Mouse (Mus musculus) ovary, adult 18-20 months (tissue): ENCODE measurements around the gene Cisd3.
"Not testable (repeated sequence)": the region's sequence is repeated elsewhere in the genome, so short reads cannot be mapped to it uniquely, and the experiment has no call there.

Experiments
- DNase-seq: peaks from one replicate; pipeline ENCODE4 v3.0.0; 2022; ENCODE audit warnings: low spot score, mixed read lengths

The Cisd3 gene

DNA sequence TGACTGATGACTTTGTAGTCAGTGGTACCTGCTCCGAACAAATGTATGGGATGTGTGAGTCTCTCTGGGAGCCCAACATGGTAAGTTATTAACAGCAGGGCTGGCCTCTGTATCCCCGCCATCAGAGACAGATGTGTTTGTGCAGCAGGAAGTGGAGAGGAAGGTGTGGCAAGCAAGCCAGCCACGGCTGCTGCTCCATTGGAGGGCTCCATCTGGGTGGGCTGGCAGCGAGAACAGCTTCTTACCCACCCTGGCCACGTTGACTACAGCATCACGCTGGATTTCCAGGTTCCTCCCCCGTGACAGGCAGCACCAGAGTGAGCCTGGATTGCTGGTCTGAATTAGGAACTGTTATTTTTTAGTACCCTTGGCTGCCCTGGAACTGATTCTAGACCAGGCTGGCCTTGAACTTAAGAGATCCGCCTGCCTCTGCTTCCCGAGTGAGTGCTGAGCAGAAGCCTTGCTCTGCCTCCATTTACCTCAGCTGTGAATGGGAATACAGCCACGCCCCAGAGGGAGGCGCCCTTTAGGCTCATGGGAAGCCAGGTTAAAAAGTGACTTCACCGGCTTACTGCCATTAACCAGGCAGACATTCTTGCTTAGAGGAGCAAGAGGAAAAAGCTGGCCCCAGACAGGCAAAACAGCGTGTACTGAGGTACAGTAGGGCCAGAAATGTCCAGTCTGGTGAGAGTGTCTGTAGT lies 25.7 kb downstream of the Cisd3 start:
- no peak for DNase-seq

DNA sequence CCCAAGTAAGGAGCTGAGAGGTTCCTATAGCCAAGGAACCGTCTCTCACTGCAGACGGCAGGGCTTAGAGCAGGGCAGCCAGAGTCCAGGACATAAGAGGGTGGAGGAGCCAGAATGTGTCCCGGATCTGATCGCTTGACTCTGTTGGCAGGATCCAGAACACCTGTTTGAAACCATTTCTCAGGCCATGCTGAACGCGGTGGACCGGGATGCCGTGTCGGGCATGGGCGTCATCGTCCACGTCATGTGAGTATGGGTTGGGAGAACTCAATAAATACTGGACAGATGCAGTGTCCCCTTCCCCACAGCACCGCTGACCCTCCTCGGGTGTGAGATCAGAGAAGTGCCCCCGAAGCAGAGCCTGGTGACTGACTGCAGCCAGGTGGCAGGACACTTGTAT lies 26.7 kb downstream of the Cisd3 start:
- DNase-seq = no peak

DNA sequence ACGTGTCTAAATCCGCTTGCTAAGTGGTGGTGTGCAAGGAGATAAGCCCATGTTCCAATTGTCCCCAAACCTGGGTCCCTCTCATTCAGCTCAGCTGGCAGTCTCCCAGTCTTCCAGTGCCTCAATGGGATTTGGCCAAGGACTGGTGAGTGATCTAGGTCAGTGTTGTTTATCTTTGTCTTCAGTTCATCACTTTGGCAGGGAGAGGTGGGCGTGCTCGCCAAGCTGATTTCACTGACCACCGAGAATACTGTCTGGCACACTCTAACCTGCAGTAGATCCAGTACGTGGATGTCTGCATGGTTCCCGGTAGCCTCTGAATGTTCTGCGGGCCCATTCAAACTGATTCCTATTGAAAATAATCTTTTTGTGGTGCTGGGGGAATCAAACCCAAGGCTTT lies 28.3 kb downstream of the Cisd3 start:
- DNase-seq = no peak

GRCm38 (mm10) chr11:97714356-97714755 lies 28.7 kb downstream of the Cisd3 start:
- DNase-seq = no peak

- DNase-seq = no peak
These were observed 29.4 kb downstream of the Cisd3 start for GRCm38 (mm10) chr11:97714784-97715760.

DNA sequence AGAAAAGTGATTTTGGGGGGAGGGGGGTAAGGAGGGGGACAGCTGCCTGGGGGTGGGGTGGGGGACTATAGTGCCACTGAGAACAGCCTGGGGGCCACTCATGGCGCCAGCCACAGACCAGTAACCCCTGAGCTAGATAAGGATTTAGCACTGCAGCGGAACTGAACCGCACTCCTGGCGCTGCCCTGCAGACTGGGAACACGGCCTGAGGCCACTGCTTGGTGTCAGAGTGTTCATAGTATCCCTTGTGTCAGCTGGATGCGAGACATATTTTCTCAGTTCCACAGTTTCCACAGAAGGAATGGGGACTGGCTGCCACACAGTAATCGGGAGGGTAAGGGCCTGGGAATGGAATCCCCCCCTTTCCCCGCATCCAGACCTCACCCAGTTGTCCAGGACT lies 30.4 kb downstream of the Cisd3 start:
- DNase-seq = no peak

DNA sequence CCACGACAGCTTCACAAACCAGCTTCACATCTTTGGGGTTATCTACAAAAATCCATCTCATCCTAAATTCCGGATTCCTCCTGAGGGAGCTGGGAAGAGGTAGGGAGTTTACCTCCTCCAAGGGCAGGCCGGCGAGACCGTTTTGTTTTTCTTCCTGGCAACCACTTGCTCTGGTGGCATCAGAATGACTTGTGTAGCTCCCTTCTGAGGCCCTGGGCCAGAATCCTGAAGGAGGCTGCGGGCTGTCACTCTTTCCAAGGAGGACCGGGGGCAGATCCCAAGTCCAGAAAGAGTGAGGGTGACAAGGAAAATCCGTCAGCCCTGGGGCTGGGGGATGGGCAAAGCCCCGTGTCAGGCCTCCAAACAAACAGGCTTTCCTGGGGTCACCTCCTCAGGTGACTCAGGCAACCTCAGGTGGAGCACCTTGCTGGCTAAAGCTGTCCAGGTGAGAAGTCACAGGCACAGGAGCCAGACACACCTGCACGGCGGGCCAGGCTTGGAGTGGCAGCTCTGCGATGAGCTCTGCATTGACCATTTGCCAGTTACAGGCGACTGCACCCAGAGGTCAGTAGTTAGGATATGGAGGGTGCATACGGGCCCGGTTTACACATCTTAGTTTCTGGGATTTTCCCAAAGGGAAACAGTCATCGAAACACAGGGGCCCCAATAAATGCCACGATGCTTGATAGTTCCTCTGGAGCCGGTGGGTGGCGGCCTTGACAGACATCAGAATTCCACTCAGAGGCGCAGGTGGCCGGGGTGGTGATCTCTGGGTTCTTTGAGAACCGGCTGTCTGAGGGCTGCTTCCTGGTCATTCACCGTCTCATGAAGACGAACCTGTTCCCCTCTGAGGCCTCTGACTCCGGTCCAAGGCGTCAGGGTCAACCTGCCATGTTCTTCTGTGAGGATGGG lies 32.0 kb downstream of the Cisd3 start:
- no peak for DNase-seq

DNA sequence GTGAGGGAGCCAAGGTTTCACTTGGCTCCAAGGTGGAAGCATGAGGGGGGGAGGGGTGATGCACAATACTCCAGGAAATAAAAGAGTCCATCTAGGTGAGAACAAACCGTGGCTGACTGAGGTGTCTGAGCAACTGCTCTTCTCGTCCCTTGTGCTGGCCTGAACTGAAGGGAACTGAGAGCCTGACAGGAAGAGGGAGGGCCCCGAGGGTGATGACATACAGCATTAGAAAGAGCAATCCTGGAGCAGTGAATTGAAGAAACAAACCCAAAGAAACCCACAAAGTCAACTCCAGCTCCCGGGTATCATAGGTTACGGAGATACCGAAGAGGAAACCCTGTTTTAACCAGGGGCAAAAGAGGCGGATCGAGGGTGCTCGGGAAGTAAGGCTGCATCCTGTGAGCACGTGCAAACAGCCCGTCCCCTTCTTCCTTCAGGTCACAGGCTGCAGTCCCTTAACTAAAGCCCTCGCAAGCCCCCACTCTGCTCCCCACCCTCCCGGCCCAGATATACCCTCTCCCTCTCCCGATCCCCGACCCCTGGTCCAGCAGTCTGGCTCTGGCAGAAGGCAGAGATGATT lies 32.7 kb downstream of the Cisd3 start:
- DNase-seq = no peak

GRCm38 (mm10) chr11:97719041-97719440 lies 33.4 kb downstream of the Cisd3 start:
- no peak for DNase-seq

DNA sequence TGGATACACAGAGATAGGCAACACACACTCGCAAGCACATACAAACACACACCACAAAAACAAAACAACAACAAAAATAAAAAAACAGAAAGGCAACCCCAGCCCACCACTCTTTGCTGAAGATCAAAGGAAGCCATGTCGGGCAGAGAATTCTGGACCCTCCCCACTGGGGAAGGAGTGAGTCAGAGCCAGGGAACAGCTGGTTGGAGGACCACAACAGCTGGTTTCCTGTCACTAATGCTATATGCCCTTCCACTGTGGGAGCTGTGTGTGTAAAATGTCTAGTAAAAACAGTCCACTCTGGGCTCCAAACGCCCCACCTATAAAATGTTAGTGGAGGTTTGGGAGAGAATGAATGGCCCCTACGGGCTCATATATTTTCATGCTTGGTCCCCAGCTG lies 35.7 kb downstream of the Cisd3 start:
- DNase-seq = no peak

GRCm38 (mm10) chr11:97723709-97724108 lies 38.1 kb downstream of the Cisd3 start:
- no peak for DNase-seq

- DNase-seq = no peak
These were observed 42.7 kb downstream of the Cisd3 start for GRCm38 (mm10) chr11:97728311-97728710.

- no peak for DNase-seq
These were observed 43.1 kb downstream of the Cisd3 start for GRCm38 (mm10) chr11:97728730-97729129.

- DNase-seq = no peak
These were observed 48.1 kb downstream of the Cisd3 start for GRCm38 (mm10) chr11:97733689-97734088.

DNA sequence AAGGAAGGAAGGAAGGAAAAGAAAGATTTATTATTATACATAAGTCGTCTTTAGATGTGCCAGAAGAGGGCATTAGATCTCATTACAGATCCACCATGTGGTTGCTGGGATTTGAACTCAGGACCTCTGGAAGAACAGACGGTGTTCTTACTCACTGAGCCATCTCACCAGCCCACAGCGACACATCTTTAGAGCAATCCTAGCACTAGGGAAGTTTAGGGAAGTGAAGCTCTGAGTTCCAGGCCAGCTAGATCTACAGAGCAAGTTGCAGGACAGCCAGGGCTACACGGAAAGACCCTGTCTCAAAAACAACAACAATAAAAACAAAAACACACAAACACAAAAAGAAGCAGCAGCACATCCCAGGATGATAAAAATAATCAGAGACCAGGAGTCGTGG lies 49.2 kb downstream of the Cisd3 start:
- DNase-seq = not testable (repeated sequence)

- no peak for DNase-seq
These were observed 51.0 kb downstream of the Cisd3 start for GRCm38 (mm10) chr11:97736645-97737044.

GRCm38 (mm10) chr11:97737600-97737999 lies 52.0 kb downstream of the Cisd3 start:
- no peak for DNase-seq
